Mouse (Mus musculus) yolk sac, embryonic 10.5 days (tissue): ENCODE data around the gene Arhgef3.
A peak's percentile ranks its signal among the peaks of the same experiment; 100 is the strongest.
"Not testable (repeated sequence)": the region's sequence is repeated elsewhere in the genome, so short reads cannot be mapped to it uniquely, and the experiment has no call there.

Experiments
- DNase-seq: peaks from one replicate; pipeline ENCODE4 v3.0.0-alpha.2; 2017; ENCODE audit warnings: low spot score

Gene Arhgef3

DNA sequence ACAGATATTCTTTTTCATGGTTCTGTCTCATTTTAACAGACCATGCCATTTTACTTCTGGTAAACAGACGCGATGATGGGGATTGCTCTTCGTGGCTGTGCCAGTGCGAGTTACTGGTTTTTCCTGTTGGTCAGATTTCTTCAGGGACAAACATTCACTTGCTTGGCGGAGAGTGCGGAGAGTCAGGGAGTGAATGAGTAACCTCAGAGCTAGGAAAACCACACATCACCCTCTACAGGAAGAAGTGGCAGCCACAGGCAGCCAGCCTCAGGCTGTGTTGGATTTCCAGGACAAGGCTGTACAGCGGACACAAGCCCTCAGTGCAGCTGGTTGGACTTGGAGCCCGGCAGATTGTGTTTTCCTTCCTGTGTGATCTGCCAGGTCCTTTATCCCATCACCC lies 82.3 kb downstream of the Arhgef3 start:
- DNase-seq = peak; percentile 57

GRCm38 (mm10) chr14:27198490-27199089 lies 83.9 kb downstream of the Arhgef3 start:
- no peak for DNase-seq

DNA sequence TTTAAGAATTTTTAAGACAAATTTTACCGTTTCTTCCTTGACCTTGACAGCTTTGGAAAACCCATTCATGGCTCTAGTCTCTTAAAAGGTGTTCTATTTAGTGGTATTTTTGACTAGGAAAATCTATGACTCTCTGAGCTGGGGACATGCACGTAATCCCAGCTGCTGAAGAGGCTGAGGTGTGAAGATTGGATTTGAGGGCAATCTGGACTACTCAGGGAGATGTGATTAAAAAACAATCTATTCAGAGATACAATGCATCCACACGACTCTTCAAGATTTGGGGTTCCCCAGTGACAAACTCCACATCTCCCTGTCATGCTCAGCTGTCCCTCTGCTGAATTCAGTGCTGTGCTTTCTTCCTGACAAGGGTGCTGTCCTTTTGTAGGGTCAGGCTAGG lies 84.4 kb downstream of the Arhgef3 start:
- no peak for DNase-seq

DNA sequence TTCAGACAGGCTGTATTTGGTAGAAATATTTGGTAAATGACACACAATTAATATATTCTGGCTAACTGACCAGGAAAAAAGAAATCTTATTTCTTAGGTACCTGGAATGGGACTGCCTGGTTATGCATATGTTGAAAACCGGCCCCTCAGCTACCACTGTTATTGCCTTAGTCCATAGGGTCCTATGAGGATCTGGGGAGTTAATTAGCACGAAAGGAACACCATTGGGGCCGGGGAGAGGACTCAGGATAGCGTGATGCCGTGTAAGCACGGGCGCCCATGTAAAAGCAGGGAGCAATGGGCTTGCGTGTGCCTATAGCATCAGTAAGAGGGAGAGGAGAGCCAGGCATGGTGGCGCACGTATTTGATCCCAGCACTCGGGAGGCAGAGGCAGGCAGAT lies 85.2 kb downstream of the Arhgef3 start:
- DNase-seq = no peak

GRCm38 (mm10) chr14:27200743-27201576 lies 86.3 kb downstream of the Arhgef3 start:
- DNase-seq = no peak

- no peak for DNase-seq
Measured at GRCm38 (mm10) chr14:27201824-27202223, 87.1 kb downstream of the Arhgef3 start.

DNA sequence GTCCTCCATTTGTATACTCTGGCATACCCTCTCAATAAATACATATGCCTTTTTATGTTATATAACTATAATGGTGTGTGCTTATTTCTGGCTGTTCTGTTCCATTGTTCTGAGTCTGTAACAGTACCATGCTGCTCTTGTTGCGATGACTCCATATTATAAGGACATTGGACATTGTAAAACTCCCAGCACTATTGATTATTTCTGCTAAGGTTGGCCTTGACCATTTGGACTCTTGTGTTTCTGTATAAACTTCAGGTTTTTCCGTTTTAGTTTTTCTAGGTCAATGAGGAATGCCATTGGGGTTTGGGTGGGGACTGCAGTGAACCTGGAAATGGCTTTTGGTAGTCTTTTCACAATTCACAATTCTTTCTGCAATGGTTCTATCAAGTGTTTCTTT lies 90.0 kb downstream of the Arhgef3 start:
- no peak for DNase-seq

- DNase-seq = no peak
Measured at GRCm38 (mm10) chr14:27206443-27206842, 91.7 kb downstream of the Arhgef3 start.

DNA sequence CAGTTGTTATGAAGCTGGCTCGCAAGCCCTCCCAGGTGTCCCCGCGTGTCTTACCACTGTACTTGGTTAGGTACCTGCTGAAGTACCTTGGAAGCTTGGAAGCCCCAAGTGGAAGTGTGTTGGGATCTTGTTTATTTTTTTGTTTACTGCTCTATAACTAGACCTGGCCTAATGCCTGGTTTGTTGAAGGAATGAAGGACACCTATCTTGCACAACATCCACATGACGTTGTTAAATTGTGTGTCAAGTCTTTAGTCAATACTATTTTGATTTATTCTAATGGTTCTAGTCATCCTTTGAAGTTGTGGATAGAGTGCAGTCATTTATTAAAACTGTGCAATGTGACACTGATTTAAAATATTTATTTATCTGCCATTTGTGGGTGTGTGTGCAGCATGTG lies 94.8 kb downstream of the Arhgef3 start:
- DNase-seq = no peak

- not testable (repeated sequence) for DNase-seq
Measured at GRCm38 (mm10) chr14:27210801-27211200, 96.1 kb downstream of the Arhgef3 start.

DNA sequence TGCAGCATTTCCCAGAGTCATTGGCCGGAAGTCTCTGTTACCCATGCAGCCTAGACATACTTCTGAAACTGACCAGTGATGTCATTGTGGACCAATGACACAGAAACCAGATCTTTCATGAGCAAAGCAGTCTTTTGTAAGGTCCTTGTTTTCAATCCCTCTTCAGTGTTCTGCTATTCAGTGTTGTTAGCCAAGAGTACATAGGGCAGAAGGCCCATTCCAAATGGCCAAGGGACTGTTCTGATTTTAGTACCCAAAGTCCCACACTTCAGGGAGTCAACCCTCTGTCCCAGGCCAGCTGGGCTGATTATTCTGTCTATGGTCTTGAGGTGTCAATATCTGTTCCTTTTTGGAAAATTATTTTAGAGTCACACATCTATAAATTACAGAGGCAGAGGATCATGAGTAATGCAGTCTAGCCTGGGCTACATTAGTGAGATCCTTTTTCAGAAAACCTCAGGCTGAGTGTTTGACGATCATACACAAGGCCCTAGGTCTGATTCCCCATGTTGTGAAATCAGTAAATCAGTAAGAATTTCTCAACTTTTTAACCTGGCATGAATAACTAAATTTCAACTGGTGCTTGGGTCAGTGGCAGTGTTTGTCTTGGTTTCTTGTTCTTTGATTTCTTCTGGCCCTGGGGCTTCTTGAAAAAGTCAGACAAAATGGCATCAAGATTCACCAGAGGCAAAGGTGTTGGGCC lies 97.2 kb downstream of the Arhgef3 start:
- no peak for DNase-seq

GRCm38 (mm10) chr14:27214232-27214631 lies 99.5 kb downstream of the Arhgef3 start:
- DNase-seq = peak; percentile 42

DNA sequence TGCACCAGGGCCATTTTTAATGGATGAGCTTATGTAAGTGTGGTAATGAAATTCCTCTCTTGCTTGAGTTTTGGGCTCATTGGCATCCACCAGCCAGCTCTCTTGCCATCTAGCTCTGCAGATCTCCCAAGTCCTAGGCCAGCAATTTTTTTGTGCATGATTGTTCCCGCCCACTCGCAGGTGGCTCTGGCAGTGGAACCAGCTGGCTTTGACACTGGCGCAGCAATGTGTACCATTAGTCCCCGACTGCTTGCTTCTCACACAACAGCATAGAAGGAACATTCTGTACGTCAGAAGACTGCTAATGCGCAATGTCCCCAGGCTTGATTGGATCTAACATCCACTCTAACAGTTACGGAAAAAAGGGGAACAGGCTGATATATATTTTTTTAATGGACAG lies 105.0 kb downstream of the Arhgef3 start:
- no peak for DNase-seq

- no peak for DNase-seq
Measured at GRCm38 (mm10) chr14:27220297-27220696, 105.6 kb downstream of the Arhgef3 start.

GRCm38 (mm10) chr14:27224636-27225035 lies 109.9 kb downstream of the Arhgef3 start:
- no peak for DNase-seq

DNA sequence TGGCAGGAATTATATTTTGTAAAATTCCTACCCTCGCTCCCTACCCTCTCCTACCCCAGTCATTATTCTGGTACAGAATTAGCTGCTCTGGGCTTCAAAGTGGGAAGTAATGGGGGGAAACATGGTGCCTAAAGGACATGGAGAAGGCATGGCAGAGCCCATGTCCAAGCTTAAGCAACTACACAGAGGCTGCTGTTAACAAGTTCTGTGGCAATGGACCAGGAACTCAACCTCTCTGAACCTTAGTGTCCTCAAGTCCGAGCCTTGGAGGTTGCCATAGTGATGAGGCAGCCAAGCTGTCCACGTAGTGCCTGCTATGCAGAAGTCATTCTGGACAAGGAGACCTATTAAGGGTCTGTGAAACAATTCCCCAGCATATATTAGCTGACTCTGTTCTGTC lies 111.6 kb downstream of the Arhgef3 start:
- no peak for DNase-seq

DNA sequence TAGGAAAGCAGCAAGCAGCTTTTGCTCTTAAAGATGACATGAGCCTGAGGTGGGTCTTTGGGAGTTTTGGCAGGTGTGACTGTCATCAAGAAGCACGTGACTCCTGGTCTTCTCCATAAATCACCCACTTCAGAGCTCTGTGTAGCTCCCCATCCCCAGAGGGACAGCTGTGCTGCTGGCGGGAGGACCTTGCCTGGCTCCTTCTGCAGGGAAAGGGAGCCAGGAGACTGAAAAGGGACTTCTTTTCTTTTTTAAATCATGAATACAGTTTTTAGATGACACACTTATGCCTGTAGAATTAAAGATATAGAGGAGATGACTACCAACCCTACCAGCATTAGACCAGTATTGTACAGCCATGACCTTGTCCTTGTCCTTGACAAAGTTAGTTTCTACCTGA lies 113.6 kb downstream of the Arhgef3 start:
- no peak for DNase-seq

- no peak for DNase-seq
Measured at GRCm38 (mm10) chr14:27228941-27229371, 114.3 kb downstream of the Arhgef3 start.

DNA sequence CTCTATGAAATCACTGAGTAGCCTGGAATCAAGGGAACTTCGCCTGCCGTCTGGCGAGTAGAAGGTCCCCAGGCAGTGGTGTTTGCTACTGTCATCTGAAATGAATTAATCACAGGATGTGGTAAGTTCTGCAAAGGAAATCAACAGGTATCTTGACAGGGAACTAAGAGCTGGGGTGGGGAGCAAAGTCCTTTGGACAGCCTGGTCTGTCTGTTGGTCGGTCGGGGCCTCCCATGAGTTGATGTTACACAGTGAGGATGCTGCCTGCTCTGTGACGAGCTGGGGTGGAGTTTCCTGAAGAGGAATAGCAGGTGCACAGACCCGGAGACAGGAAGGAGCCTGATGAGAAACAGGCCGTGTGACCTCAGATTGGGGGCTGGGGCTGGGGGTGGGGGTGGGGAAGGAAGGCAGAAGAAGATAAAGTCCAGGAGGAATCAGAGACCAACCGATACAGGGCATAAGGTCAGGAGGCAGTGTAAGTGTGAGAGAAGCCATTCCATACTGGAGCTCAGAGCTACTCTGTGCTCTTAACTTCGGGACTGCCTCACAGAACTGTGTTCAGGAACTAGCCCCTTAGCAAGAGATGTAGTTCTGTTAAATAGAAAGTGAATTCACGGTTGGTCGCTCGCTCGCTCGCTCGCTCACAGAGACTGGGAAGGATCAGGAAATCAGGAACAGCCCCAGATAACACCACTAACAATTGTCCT lies 114.9 kb downstream of the Arhgef3 start:
- peak; percentile 84 for DNase-seq

DNA sequence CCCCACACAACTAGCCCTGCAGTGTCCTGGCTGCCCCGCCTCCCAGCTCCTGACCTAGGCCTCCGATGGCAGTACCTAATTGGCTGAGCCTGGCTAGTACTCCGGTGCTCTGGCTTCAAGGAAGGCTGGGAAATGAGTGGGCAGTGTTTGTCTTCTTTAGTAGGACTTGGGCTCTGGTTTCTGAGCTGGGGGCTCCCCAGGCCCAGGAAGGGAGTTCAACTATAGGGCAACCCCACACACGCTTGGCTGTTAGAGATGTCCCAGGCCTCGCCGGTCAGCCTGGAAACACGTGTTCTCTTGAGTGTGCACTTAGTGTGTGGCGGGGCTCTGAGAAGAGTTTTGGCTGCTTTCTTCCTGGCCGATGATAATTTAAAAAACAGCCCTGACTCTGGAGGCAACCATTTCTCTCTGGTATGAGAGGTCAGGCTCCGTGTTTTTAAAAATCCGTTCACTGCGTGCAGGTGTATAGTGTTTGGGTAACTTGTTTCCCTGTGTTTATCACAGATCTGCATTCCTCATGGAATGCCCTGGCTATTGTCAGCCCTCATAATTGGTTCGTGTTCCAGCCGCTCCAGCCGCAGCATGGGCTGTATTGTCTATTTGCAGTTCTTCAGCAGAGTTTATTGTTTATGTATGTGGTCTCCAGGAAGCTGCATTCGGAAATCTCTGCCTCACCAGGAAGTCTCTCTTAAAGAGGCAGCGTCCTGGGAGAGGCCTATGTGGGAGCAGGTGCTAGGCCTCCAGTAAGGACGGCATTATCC lies 115.7 kb downstream of the Arhgef3 start:
- DNase-seq = peak; percentile 79

DNA sequence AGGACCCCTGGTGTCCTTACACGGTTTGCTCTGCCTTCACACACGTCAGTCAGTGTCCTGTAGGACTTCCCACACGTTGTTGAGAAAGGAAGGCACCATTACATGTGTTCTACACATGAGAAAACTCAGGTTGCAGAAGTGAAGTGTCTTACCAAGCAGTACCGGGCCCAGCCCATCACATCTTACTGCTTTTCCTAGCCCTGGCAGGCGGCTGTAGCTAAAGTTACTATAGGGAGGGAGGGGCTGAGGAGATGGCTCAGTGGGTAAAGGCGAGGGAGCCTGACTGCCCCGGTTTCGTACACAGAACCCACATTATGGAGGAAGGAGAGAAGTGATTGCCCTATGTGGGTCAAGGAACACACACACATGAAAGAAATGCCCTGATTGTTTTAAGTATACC lies 116.8 kb downstream of the Arhgef3 start:
- no peak for DNase-seq
